14 mouse cellular contexts compared by ENCODE assay signal in genomic region chr6:30722385-30723164, GRCm38 (mm10). TPM values are rescaled to one million over a fixed set of nuclear protein-coding genes. Genes with fewer than 3 reads are reported as not detected.
DNase-seq lines count a peak whose midpoint lies in the region; ATAC-seq and TF ChIP-seq lines count a peak whose summit lies in the region.
"Had no signal": no experiment of that assay in that cellular context is flagged by ENCODE, and none has a peak within 500 bp of the region (broad histone marks: within the 10 kb centered on the region; RNA-seq: fewer than 3 reads in every experiment).

No protein-coding gene starts in this region.

- WGBS in embryonic facial prominence, embryonic 12.5 days = 69% methylated on average over 4 of the region's 4 CpGs
- 39% methylated on average over 4 of the region's 4 CpGs for WGBS in forebrain, embryonic 15.5 days
- WGBS in hindbrain, postnatal 0 days = 50% methylated on average over 4 of the region's 4 CpGs
- WGBS in neural tube, embryonic 14.5 days = 61% methylated on average over 4 of the region's 4 CpGs
- WGBS in cerebellum, adult 2 months = 78% methylated on average over 4 of the region's 4 CpGs

- no peak for ATAC-seq in embryonic facial prominence, embryonic 12.5 days (ENCODE audit: insufficient number of reproducible peaks, insufficient read depth, low FRiP score, low TSS enrichment)
- ATAC-seq in forebrain, embryonic 15.5 days (replicated peaks) = peak; percentile 81
- ATAC-seq in hindbrain, postnatal 0 days = peak; percentile 85
- peak; percentile 63; the same call in 1 of the 2 replicates for ATAC-seq in neural tube, embryonic 14.5 days (ENCODE audit: low read depth)
- ATAC-seq in activated CD4-positive, CD25-positive, alpha-beta regulatory T cell, adult 4 months = no peak
- ATAC-seq: intestine, postnatal 0 days; liver, postnatal 0 days had no signal

- TF ChIP-seq CTCF in hindbrain, postnatal 0 days (IDR thresholded peaks at IDR 0.05; ENCODE audit: low read depth) = no peak
- no peak for TF ChIP-seq CTCF in cerebellum, adult 2 months (IDR thresholded peaks at IDR 0.05; ENCODE audit: borderline replicate concordance, insufficient read depth, low read depth, low read length)

- H3K4me2 ChIP-seq in embryonic facial prominence, embryonic 12.5 days (replicated peaks) = no peak overlapping the region
- H3K4me2 ChIP-seq in forebrain, embryonic 15.5 days (replicated peaks) = no peak overlapping the region
- H3K4me2 ChIP-seq in hindbrain, postnatal 0 days (ENCODE audit: low read depth, low read length) = no peak overlapping the region
- no peak overlapping the region for H3K4me2 ChIP-seq in neural tube, embryonic 14.5 days (ENCODE audit: low read depth, low read length)
- H3K4me2 ChIP-seq: embryonic facial prominence, embryonic 15.5 days had no signal

- 0 out of 2 replicates have a peak overlapping the region, but pooled peaks have one; percentile 17 for H3K27ac ChIP-seq in embryonic facial prominence, embryonic 12.5 days
- H3K27ac ChIP-seq in forebrain, embryonic 15.5 days (replicated peaks) = peak overlapping the region; percentile 65
- H3K27ac ChIP-seq in hindbrain, postnatal 0 days = peak overlapping the region; percentile 49; the same call in 1 of the 2 replicates
- no peak overlapping the region for H3K27ac ChIP-seq in neural tube, embryonic 14.5 days (ENCODE audit: low read depth, low read length)
- no peak overlapping the region for H3K27ac ChIP-seq in cerebellum, adult 2 months (ENCODE audit: insufficient read depth, low read length)
- H3K27ac ChIP-seq: embryonic facial prominence, embryonic 15.5 days had no signal

- no peak for TF ChIP-seq POLR2A in cerebellum, adult 2 months (IDR thresholded peaks at IDR 0.05; ENCODE audit: borderline replicate concordance, insufficient read depth, low read length)

- no peaks in the 10 kb centered on the region for H3K9me3 ChIP-seq in embryonic facial prominence, embryonic 12.5 days
- H3K9me3 ChIP-seq in forebrain, embryonic 15.5 days = no peaks in the 10 kb centered on the region
- no peaks in the 10 kb centered on the region for H3K9me3 ChIP-seq in hindbrain, postnatal 0 days (ENCODE audit: low read length)
- H3K9me3 ChIP-seq in neural tube, embryonic 14.5 days (ENCODE audit: control insufficient read depth, low read length) = no peaks in the 10 kb centered on the region
- H3K9me3 ChIP-seq: embryonic facial prominence, embryonic 15.5 days had no signal

- H3K4me3 ChIP-seq in embryonic facial prominence, embryonic 12.5 days = no peak overlapping the region
- H3K4me3 ChIP-seq in forebrain, embryonic 15.5 days = no peak overlapping the region
- H3K4me3 ChIP-seq in hindbrain, postnatal 0 days (ENCODE audit: low read length) = no peak overlapping the region
- H3K4me3 ChIP-seq in neural tube, embryonic 14.5 days (ENCODE audit: low read depth, low read length) = no peak overlapping the region
- no peak overlapping the region for H3K4me3 ChIP-seq in cerebellum, adult 2 months (replicated peaks; ENCODE audit: insufficient read depth, low read depth, low read length)
- H3K4me3 ChIP-seq: embryonic facial prominence, embryonic 15.5 days had no signal

- DNase-seq in hindbrain, postnatal 0 days (ENCODE audit: low spot score) = peak; percentile 65
- DNase-seq in cerebellum, adult 2 months = no peak
- no peak for DNase-seq in cerebellum, postnatal 25 days
- no peak for DNase-seq in left cerebral cortex, postnatal 25 days (ENCODE audit: low spot score in 2 of 2)
- DNase-seq: cerebellum, adult 8-10 months; heart, adult 18-20 months; liver, postnatal 0 days; thymus, postnatal 36 days had no signal

- H3K4me1 ChIP-seq in embryonic facial prominence, embryonic 12.5 days = peaks cover 25% of the 10 kb centered on the region
- H3K4me1 ChIP-seq in forebrain, embryonic 15.5 days = peaks cover 13% of the 10 kb centered on the region
- no peaks in the 10 kb centered on the region for H3K4me1 ChIP-seq in hindbrain, postnatal 0 days (ENCODE audit: insufficient read depth, low read length)
- H3K4me1 ChIP-seq in neural tube, embryonic 14.5 days (ENCODE audit: control insufficient read depth, insufficient read depth, low read length) = peaks cover 6% of the 10 kb centered on the region; the same call in 1 of the 2 replicates
- no peaks in the 10 kb centered on the region for H3K4me1 ChIP-seq in cerebellum, adult 2 months (ENCODE audit: control insufficient read depth, insufficient read depth, low read length)
- H3K4me1 ChIP-seq: embryonic facial prominence, embryonic 15.5 days had no signal

- H3K9ac ChIP-seq in embryonic facial prominence, embryonic 12.5 days = 0 out of 2 replicates have a peak overlapping the region, but pooled peaks have one; percentile 21
- no peak overlapping the region for H3K9ac ChIP-seq in forebrain, embryonic 15.5 days (replicated peaks)
- H3K9ac ChIP-seq in hindbrain, postnatal 0 days (replicated peaks; ENCODE audit: low read length) = no peak overlapping the region
- H3K9ac ChIP-seq in neural tube, embryonic 14.5 days (replicated peaks; ENCODE audit: low read depth, low read length) = no peak overlapping the region
- H3K9ac ChIP-seq: embryonic facial prominence, embryonic 15.5 days; liver, postnatal 0 days had no signal

- H3K27me3 ChIP-seq in embryonic facial prominence, embryonic 12.5 days = no peaks in the 10 kb centered on the region
- H3K27me3 ChIP-seq in forebrain, embryonic 15.5 days = no peaks in the 10 kb centered on the region
- no peaks in the 10 kb centered on the region for H3K27me3 ChIP-seq in hindbrain, postnatal 0 days (ENCODE audit: insufficient read depth, low read length)
- no peaks in the 10 kb centered on the region for H3K27me3 ChIP-seq in neural tube, embryonic 14.5 days (ENCODE audit: control insufficient read depth, insufficient read depth, low read length)
- no peaks in the 10 kb centered on the region for H3K27me3 ChIP-seq in cerebellum, adult 2 months (ENCODE audit: control insufficient read depth, insufficient read depth, low read length)
- H3K27me3 ChIP-seq: embryonic facial prominence, embryonic 15.5 days had no signal

- no peaks in the 10 kb centered on the region for H3K36me3 ChIP-seq in embryonic facial prominence, embryonic 12.5 days
- H3K36me3 ChIP-seq in forebrain, embryonic 15.5 days = no peaks in the 10 kb centered on the region
- no peaks in the 10 kb centered on the region for H3K36me3 ChIP-seq in hindbrain, postnatal 0 days (ENCODE audit: insufficient read depth, low read length)
- H3K36me3 ChIP-seq in neural tube, embryonic 14.5 days (ENCODE audit: control insufficient read depth, insufficient read depth, low read length) = no peaks in the 10 kb centered on the region
- H3K36me3 ChIP-seq: embryonic facial prominence, embryonic 15.5 days had no signal

- intact Hi-C loops in left cerebral cortex, postnatal 25 days (cut with DNase I) = no loop called here

RNA-seq across cellular contexts. Expression of gene Mest, which starts 0.8 kb away (rescaled TPM):
- 1,207 and 1,222 TPM in 2 replicates for polyA plus RNA-seq in embryonic facial prominence, embryonic 12.5 days (2016; fragmentation: Nextera tagmentation; extraction: Ambion mirVana)
- polyA plus RNA-seq in forebrain, embryonic 15.5 days (2015; fragmentation: Nextera tagmentation; extraction: Ambion mirVana) = 313 and 315 TPM in 2 replicates
- total RNA-seq in hindbrain, postnatal 0 days (2014; rRNA removed) = 237 and 326 TPM in 2 replicates
- 152 and 154 TPM in 2 replicates for polyA plus RNA-seq in hindbrain, postnatal 0 days (2015; fragmentation: Nextera tagmentation; extraction: Ambion mirVana)
- polyA plus RNA-seq in neural tube, embryonic 14.5 days (2014; fragmentation: Nextera tagmentation; extraction: Ambion mirVana) = 353 and 390 TPM in 2 replicates
- under 1 TPM; 0.37 to 0.85 TPM for polyA plus RNA-seq in activated CD4-positive, CD25-positive, alpha-beta regulatory T cell, adult 4 months (2017; shearing (Covaris generic))
- 25.3 and 32.9 TPM in 2 replicates for polyA plus RNA-seq in cerebellum, adult 2 months (2012; rRNA removed)
- total RNA-seq in left cerebral cortex, postnatal 25 days (2021) = 100 to 1,000 TPM; 120 to 124 TPM

RNA-seq across cellular contexts. Expression of gene Cep41, which starts 29.0 kb away (rescaled TPM):
- polyA plus RNA-seq in embryonic facial prominence, embryonic 12.5 days (2016; fragmentation: Nextera tagmentation; extraction: Ambion mirVana) = 23.8 and 26.3 TPM in 2 replicates
- polyA plus RNA-seq in forebrain, embryonic 15.5 days (2015; fragmentation: Nextera tagmentation; extraction: Ambion mirVana) = 14.9 and 17.3 TPM in 2 replicates
- total RNA-seq in hindbrain, postnatal 0 days (2014; rRNA removed) = 6.1 and 9.8 TPM in 2 replicates
- polyA plus RNA-seq in hindbrain, postnatal 0 days (2015; fragmentation: Nextera tagmentation; extraction: Ambion mirVana) = 8.2 TPM in 2 replicates
- polyA plus RNA-seq in neural tube, embryonic 14.5 days (2014; fragmentation: Nextera tagmentation; extraction: Ambion mirVana) = 12.1 and 12.6 TPM in 2 replicates
- 1 to 10 TPM; 7.4 to 7.7 TPM for polyA plus RNA-seq in activated CD4-positive, CD25-positive, alpha-beta regulatory T cell, adult 4 months (2017; shearing (Covaris generic))
- polyA plus RNA-seq in cerebellum, adult 2 months (2012; rRNA removed) = 4.0 and 4.1 TPM in 2 replicates
- 1 to 10 TPM; 7.5 to 8.1 TPM for total RNA-seq in left cerebral cortex, postnatal 25 days (2021)

Comparison
In these comparisons a context has a peak if more than half of its experiments do, and no peak if none do; other contexts are left out.
1. ATAC-seq: peak in forebrain, embryonic 15.5 days (single experiment), hindbrain, postnatal 0 days (single experiment) and neural tube, embryonic 14.5 days (single experiment); none in embryonic facial prominence, embryonic 12.5 days (single experiment) and activated CD4-positive, CD25-positive, alpha-beta regulatory T cell, adult 4 months (single experiment).
2. H3K27ac ChIP-seq: peak in embryonic facial prominence, embryonic 12.5 days (single experiment), forebrain, embryonic 15.5 days (single experiment) and hindbrain, postnatal 0 days (single experiment); none in neural tube, embryonic 14.5 days (single experiment) and cerebellum, adult 2 months (single experiment).
3. RNA of gene Mest, which starts 0.8 kb away (polyA plus RNA-seq): 1,207 to 1,222 TPM in embryonic facial prominence, embryonic 12.5 days, 353 to 390 TPM in neural tube, embryonic 14.5 days, 313 to 315 TPM in forebrain, embryonic 15.5 days, 152 to 154 TPM in hindbrain, postnatal 0 days and 25.3 to 32.9 TPM in cerebellum, adult 2 months; 0.37 to 0.85 TPM in activated CD4-positive, CD25-positive, alpha-beta regulatory T cell, adult 4 months; every median in the first group is over 10 times any median in the second.